Mouse (Mus musculus): ENCODE data around the gene Spint3. TPM values are rescaled to one million over a fixed set of nuclear protein-coding genes. Genes with fewer than 3 reads are reported as not detected.

Gene Spint3
- polyA plus RNA-seq, 1 experiment from 2014 or later, result not detected

DNA sequence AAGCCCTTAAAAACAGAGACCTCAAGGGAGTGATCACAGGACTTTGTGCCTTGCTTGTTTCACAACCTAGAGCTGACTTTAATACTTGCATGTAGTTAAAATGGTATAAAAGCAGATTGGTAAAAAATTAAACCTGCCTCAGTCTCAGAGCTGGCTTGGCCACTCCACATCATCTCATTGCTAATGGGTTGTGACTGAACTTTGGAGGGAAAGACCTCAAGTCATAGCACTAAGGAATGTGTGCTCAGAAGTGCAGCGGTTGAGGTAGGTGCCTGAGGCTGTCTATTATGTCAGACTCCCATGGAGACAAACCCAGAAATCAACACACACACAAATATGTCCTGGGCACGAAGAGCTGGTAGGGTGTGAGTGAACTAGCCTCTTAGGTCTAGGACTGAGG lies 29.5 kb downstream of the Spint3 start:
- no peak overlapping the region for H3K27ac ChIP-seq (ENCODE audit: low read depth, low read length)
- no peak overlapping the region for H3K9ac ChIP-seq (ENCODE audit: low read depth, low read length)
- ATAC-seq (replicated peaks; ENCODE audit: insufficient number of reproducible peaks, low FRiP score, low TSS enrichment), result no peak
- no peak overlapping the region for H3K4me2 ChIP-seq
- H3K36me3 ChIP-seq (ENCODE audit: control insufficient read depth, insufficient read depth, low read length), result no peaks in the 10 kb centered on the region
- no peak overlapping the region for H3K4me3 ChIP-seq (ENCODE audit: low read depth, low read length)
- 75% methylated on average over 2 of the region's 2 CpGs for WGBS (ENCODE audit: insufficient replicate concordance)
- H3K27me3 ChIP-seq (ENCODE audit: control insufficient read depth, insufficient read depth, low read length), result no peaks in the 10 kb centered on the region
- H3K9me3 ChIP-seq (replicated peaks; ENCODE audit: control insufficient read depth, low read length), result no peaks in the 10 kb centered on the region
- H3K4me1 ChIP-seq (ENCODE audit: control insufficient read depth, insufficient read depth, low read length), result no peaks in the 10 kb centered on the region

DNA sequence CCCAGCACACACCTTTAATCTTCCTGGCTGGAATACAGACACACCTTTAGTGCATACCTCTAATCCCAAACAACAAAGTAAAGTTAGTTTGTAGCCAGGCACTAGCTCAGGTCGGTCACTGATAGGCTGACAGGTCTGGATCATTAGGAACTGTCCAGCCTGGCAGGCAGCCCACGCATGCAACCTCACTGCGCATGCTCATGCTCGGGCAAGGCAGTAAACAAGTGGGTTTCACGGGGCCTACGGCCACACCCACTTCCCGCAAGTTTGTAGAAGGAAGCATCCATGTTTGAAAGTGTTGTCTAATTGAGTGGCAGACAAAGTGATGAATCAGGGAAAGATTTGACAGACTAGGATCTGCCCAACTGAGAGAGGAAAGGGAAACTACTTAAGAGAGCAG lies 30.7 kb downstream of the Spint3 start:
- Histone ChIP-seq H3K4me1 (ENCODE audit: control insufficient read depth, insufficient read depth, low read length) (no peaks in the 10 kb centered on the region), H3K4me2 (no peak overlapping the region), H3K9ac (ENCODE audit: low read depth, low read length) (no peak overlapping the region), H3K27ac (ENCODE audit: low read depth, low read length) (no peak overlapping the region), H3K27me3 (ENCODE audit: control insufficient read depth, insufficient read depth, low read length) (no peaks in the 10 kb centered on the region), H3K9me3 (replicated peaks; ENCODE audit: control insufficient read depth, low read length) (no peaks in the 10 kb centered on the region), H3K4me3 (ENCODE audit: low read depth, low read length) (no peak overlapping the region), H3K36me3 (ENCODE audit: control insufficient read depth, insufficient read depth, low read length) (no peaks in the 10 kb centered on the region)
- 82% methylated on average over 7 of the region's 7 CpGs for WGBS (ENCODE audit: insufficient replicate concordance)
- ATAC-seq (replicated peaks; ENCODE audit: insufficient number of reproducible peaks, low FRiP score, low TSS enrichment), result no peak

DNA sequence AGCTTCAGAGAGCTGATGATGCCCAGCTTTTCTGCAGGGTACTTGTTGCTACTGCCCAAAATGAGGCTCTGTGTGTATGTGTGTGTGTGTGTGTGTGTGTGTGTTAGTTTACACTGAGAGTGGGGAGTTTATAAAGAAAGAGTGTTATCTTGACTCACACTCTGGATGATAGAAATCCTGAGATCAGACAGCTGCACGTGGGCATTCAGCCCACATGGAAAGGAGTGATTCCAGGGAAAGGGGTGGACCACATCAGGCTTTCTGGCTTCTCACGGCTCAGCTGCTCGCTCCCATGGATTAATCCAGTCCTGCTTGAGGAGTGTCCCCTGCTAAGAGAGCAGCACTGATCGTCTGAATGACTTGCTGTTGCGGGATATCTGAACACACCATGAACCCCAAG lies 31.1 kb downstream of the Spint3 start:
- WGBS (ENCODE audit: insufficient replicate concordance), result 68% methylated on average over 5 of the region's 5 CpGs
- ATAC-seq (replicated peaks; ENCODE audit: insufficient number of reproducible peaks, low FRiP score, low TSS enrichment), result no peak

DNA sequence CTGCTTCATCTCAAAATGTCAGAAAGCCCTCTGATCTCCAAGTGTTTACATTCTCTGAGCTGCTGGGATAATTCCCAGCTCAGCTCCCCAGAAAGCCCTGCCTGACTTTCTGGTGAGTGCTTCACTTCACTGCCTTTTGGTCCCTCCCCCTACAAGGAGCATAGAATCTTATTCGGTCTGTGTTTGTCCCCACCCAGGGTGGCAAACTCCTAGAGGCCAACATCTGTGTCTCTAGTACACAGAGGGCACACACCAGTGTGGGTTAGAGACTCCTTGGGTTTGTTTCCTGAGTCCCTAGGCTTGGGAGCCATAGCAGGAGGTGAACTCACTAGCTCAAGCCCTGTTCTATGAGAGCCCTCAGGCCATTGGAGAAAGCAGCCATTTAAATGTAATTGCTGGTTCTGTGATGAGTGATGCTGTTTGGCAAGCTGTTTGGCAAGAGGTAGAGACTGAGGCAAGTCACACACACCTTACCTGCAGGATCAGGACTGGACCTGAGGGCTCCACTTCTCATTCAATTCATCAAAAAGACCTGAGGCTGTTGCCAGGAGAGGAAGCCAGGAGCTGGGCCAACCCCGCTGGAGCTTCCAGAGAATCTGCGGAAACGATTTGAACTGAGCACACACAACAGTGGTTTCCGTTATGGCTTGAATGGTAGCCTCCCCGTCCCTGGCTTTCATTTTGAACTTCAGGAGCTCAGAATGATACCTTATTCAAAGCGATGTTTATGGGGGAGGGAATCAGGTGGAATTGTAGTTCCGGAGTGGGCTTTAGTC lies 32.4 kb downstream of the Spint3 start:
- Histone ChIP-seq H3K4me3 (ENCODE audit: low read depth, low read length) (no peak overlapping the region), H3K36me3 (ENCODE audit: control insufficient read depth, insufficient read depth, low read length) (no peaks in the 10 kb centered on the region), H3K9me3 (replicated peaks; ENCODE audit: control insufficient read depth, low read length) (no peaks in the 10 kb centered on the region), H3K27ac (ENCODE audit: low read depth, low read length) (no peak overlapping the region), H3K4me2 (no peak overlapping the region), H3K9ac (ENCODE audit: low read depth, low read length) (no peak overlapping the region), H3K4me1 (ENCODE audit: control insufficient read depth, insufficient read depth, low read length) (no peaks in the 10 kb centered on the region), H3K27me3 (ENCODE audit: control insufficient read depth, insufficient read depth, low read length) (no peaks in the 10 kb centered on the region)
- ATAC-seq (replicated peaks; ENCODE audit: insufficient number of reproducible peaks, low FRiP score, low TSS enrichment), result no peak
- WGBS (ENCODE audit: insufficient replicate concordance), result 51% methylated on average over 8 of the region's 8 CpGs

More for the DNA sequence above, 31.1 kb downstream of the Spint3 start:
- Histone ChIP-seq H3K27ac (ENCODE audit: low read depth, low read length) (no peak overlapping the region), H3K9me3 (replicated peaks; ENCODE audit: control insufficient read depth, low read length) (no peaks in the 10 kb centered on the region), H3K4me2 (no peak overlapping the region), H3K4me1 (ENCODE audit: control insufficient read depth, insufficient read depth, low read length) (no peaks in the 10 kb centered on the region), H3K9ac (ENCODE audit: low read depth, low read length) (no peak overlapping the region), H3K36me3 (ENCODE audit: control insufficient read depth, insufficient read depth, low read length) (no peaks in the 10 kb centered on the region), H3K27me3 (ENCODE audit: control insufficient read depth, insufficient read depth, low read length) (no peaks in the 10 kb centered on the region), H3K4me3 (ENCODE audit: low read depth, low read length) (no peak overlapping the region)

DNA sequence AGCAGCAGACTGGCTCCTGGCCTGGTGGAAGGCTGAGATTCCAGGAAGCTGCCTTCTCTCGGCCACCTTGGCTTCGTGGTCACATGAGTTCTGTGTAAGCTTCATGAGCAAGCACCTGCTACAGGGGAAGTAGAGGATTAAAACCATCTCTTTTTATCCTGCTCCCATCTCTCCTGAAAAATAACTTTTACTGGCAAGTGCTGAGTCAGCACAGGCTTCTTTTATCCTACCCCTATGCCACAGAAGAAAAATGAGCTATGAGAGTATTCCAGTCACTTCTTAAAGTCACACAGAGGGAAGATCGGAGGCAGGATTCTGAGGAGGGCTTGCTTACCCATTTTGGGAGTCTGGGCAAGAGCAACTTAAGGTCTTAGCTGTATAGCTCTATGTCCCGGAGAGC lies 36.3 kb downstream of the Spint3 start:
- no peaks in the 10 kb centered on the region for H3K36me3 ChIP-seq (ENCODE audit: control insufficient read depth, insufficient read depth, low read length)
- no peak overlapping the region for H3K4me3 ChIP-seq (ENCODE audit: low read depth, low read length)
- H3K27me3 ChIP-seq (ENCODE audit: control insufficient read depth, insufficient read depth, low read length), result no peaks in the 10 kb centered on the region
- WGBS (ENCODE audit: insufficient replicate concordance), result 69% methylated on average over 4 of the region's 4 CpGs
- H3K4me1 ChIP-seq (ENCODE audit: control insufficient read depth, insufficient read depth, low read length), result no peaks in the 10 kb centered on the region
- H3K4me2 ChIP-seq, result no peak overlapping the region
- H3K27ac ChIP-seq (ENCODE audit: low read depth, low read length), result no peak overlapping the region
- no peak overlapping the region for H3K9ac ChIP-seq (ENCODE audit: low read depth, low read length)
- ATAC-seq (replicated peaks; ENCODE audit: insufficient number of reproducible peaks, low FRiP score, low TSS enrichment), result no peak
- no peaks in the 10 kb centered on the region for H3K9me3 ChIP-seq (replicated peaks; ENCODE audit: control insufficient read depth, low read length)

DNA sequence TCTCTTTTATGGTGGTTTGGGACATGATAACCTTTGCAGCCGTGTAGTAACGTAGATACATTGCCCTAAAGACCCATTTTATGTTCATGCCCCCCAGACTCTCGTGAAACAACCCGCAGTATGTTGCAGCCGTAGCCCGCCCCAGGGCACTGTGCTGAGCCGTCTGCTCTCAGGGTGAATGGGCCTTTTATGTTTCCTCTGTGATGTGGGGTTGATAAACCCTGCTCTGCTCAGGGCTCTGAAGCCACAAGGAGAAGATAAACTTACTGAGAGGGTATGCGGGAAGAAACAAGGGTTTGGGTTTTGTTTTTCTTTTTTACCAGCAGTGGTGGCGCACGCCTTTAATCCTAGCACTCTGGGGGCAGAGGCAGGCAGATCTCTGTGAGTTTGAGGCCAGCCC lies 38.9 kb downstream of the Spint3 start:
- no peak for ATAC-seq (replicated peaks; ENCODE audit: insufficient number of reproducible peaks, low FRiP score, low TSS enrichment)
- H3K36me3 ChIP-seq (ENCODE audit: control insufficient read depth, insufficient read depth, low read length), result no peaks in the 10 kb centered on the region
- H3K27me3 ChIP-seq (ENCODE audit: control insufficient read depth, insufficient read depth, low read length), result no peaks in the 10 kb centered on the region
- WGBS (ENCODE audit: insufficient replicate concordance), result 69% methylated on average over 10 of the region's 10 CpGs
- H3K4me3 ChIP-seq (ENCODE audit: low read depth, low read length), result no peak overlapping the region
- no peak overlapping the region for H3K9ac ChIP-seq (ENCODE audit: low read depth, low read length)
- H3K4me1 ChIP-seq (ENCODE audit: control insufficient read depth, insufficient read depth, low read length), result no peaks in the 10 kb centered on the region
- no peaks in the 10 kb centered on the region for H3K9me3 ChIP-seq (replicated peaks; ENCODE audit: control insufficient read depth, low read length)
- H3K4me2 ChIP-seq, result no peak overlapping the region
- H3K27ac ChIP-seq (ENCODE audit: low read depth, low read length), result no peak overlapping the region

DNA sequence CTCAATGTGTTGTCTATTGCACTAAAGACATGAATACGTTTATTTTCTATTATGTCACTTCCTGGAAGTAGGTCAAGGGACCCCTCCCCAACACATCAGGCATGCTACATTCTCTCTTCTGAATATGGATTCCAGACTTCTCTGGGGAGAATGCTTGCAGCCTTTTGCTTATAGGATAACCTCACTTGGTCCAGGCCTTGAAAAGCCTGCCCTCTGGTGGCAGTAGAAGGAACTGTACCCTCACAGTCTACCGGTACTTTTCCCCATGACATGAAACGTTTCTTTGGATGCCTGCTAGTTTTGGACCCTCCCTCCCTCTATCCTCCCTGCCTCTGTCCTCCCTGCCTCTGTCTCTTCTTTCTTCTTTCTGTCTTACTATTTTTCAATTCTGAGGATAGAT lies 42.1 kb downstream of the Spint3 start:
- H3K36me3 ChIP-seq (ENCODE audit: control insufficient read depth, insufficient read depth, low read length), result no peaks in the 10 kb centered on the region
- H3K4me1 ChIP-seq (ENCODE audit: control insufficient read depth, insufficient read depth, low read length), result no peaks in the 10 kb centered on the region
- no peak for ATAC-seq (replicated peaks; ENCODE audit: insufficient number of reproducible peaks, low FRiP score, low TSS enrichment)
- H3K27ac ChIP-seq (ENCODE audit: low read depth, low read length), result no peak overlapping the region
- H3K27me3 ChIP-seq (ENCODE audit: control insufficient read depth, insufficient read depth, low read length), result no peaks in the 10 kb centered on the region
- H3K4me2 ChIP-seq, result no peak overlapping the region
- H3K9me3 ChIP-seq (replicated peaks; ENCODE audit: control insufficient read depth, low read length), result no peaks in the 10 kb centered on the region
- H3K4me3 ChIP-seq (ENCODE audit: low read depth, low read length), result no peak overlapping the region
- no peak overlapping the region for H3K9ac ChIP-seq (ENCODE audit: low read depth, low read length)
- WGBS (ENCODE audit: insufficient replicate concordance), result 4% methylated on average over 3 of the region's 3 CpGs

DNA sequence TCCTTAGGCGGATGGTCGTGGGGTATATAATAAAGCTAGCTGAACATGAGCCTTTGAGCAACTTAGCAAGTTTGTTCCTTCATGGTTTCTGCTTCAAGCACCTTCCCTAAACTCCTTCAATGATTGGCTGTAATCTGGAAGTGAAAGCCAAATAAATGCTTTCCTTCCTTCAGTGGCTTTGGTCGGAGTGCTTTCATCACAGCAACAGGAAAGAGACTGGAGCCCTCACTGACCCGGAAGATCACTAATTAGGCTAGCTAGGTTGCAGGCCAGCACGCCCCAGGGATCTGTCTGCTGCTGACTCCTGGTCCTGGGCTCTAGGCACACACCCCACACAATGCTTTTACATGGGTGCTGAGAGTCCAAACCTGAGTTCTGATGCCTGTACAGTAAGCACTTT lies 44.7 kb downstream of the Spint3 start:
- H3K27ac ChIP-seq (ENCODE audit: low read depth, low read length), result no peak overlapping the region

DNA sequence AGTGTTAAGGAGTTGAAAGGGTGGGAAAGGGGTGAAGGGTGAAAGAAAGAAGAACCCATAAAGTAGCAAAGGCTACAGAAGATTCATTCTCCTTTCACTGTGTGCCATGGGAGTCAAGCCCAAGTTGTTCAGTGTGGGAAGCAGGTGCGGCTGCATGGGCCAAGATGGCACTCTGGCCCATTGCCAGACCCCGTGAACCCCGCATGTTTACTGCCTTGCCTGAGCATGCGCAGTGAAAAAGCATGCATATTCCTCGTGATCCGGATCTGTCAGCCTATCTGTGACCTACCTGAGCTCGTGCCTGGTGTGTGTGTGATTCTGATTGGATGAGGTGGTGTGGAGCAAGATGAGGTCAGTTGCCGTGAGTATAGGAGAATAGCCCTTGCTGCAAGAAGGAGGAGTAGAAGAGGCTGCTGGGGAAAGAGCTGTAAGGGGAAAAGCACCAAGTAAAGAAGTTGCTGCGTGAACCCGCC lies 49.9 kb downstream of the Spint3 start:
- Histone ChIP-seq H3K36me3 (ENCODE audit: control insufficient read depth, insufficient read depth, low read length) (no peaks in the 10 kb centered on the region), H3K4me1 (ENCODE audit: control insufficient read depth, insufficient read depth, low read length) (no peaks in the 10 kb centered on the region), H3K4me3 (ENCODE audit: low read depth, low read length) (no peak overlapping the region), H3K9ac (ENCODE audit: low read depth, low read length) (no peak overlapping the region), H3K4me2 (no peak overlapping the region), H3K27me3 (ENCODE audit: control insufficient read depth, insufficient read depth, low read length) (peaks cover 3% of the 10 kb centered on the region; the same call in 1 of the 2 replicates), H3K9me3 (replicated peaks; ENCODE audit: control insufficient read depth, low read length) (no peaks in the 10 kb centered on the region), H3K27ac (ENCODE audit: low read depth, low read length) (no peak overlapping the region)
- no peak for ATAC-seq (replicated peaks; ENCODE audit: insufficient number of reproducible peaks, low FRiP score, low TSS enrichment)
- 69% methylated on average over 10 of the region's 10 CpGs for WGBS (ENCODE audit: insufficient replicate concordance)

More for the DNA sequence above, 44.7 kb downstream of the Spint3 start:
- Histone ChIP-seq H3K36me3 (ENCODE audit: control insufficient read depth, insufficient read depth, low read length) (no peaks in the 10 kb centered on the region), H3K27me3 (ENCODE audit: control insufficient read depth, insufficient read depth, low read length) (no peaks in the 10 kb centered on the region), H3K4me3 (ENCODE audit: low read depth, low read length) (no peak overlapping the region), H3K9ac (ENCODE audit: low read depth, low read length) (no peak overlapping the region), H3K4me1 (ENCODE audit: control insufficient read depth, insufficient read depth, low read length) (no peaks in the 10 kb centered on the region), H3K9me3 (replicated peaks; ENCODE audit: control insufficient read depth, low read length) (no peaks in the 10 kb centered on the region), H3K4me2 (no peak overlapping the region)
- ATAC-seq (replicated peaks; ENCODE audit: insufficient number of reproducible peaks, low FRiP score, low TSS enrichment), result no peak
- WGBS (ENCODE audit: insufficient replicate concordance), result 65% methylated on average over 5 of the region's 5 CpGs

Data from heart, embryonic 11.5 days (tissue).